Mouse (Mus musculus) spleen, adult 2 months (tissue): Measurements from ENCODE around the gene Fxyd1.

Experiments used
- CTCF ChIP-seq: fragments of 200-500 bp; IDR thresholded peaks from 2 replicates; pipeline ENCODE4 v1.5.1; 2011; ENCODE audit warnings: mild to moderate bottlenecking, inconsistent platforms; ENCODE audit not compliant: insufficient read depth, insufficient read length, insufficient replicate concordance; ENCODE audit errors: extremely low read depth
- POLR2A ChIP-seq: fragments of 200-500 bp; IDR thresholded peaks from 2 replicates; pipeline ENCODE4 v1.6.1; 2011; ENCODE audit warnings: low read depth, low read length, inconsistent platforms

- TF ChIP-seq CTCF (no peak), POLR2A (no peak)
Measured at GRCm38 (mm10) chr7:31028609-31029008, 28.4 kb downstream of the Fxyd1 start.
